Mouse (Mus musculus) liver, embryonic 15.5 days (tissue): Measurements from ENCODE around the gene Ppargc1a. TPM values are rescaled to one million over a fixed set of nuclear protein-coding genes. Genes with fewer than 3 reads are reported as not detected.

Source experiments
- ATAC-seq: fragments of 200-750 bp; cut with Nextera tagmentation; 2 replicates; pipeline ENCODE4 v1.8.0; 2017; ENCODE audit warnings: moderate number of reproducible peaks, mild to moderate bottlenecking, moderate library complexity; ENCODE audit not compliant: insufficient read depth
- H3K27ac ChIP-seq: fragments of 300-500 bp; sonication (generic); replicated peaks from 2 replicates; pipeline ENCODE4 v1.5.1; 2015; ENCODE audit warnings: mild to moderate bottlenecking, inconsistent platforms
- H3K27me3 ChIP-seq: fragments of 300-500 bp; sonication (generic); 2 replicates; pipeline ENCODE4 v1.6.1; 2015; ENCODE audit warnings: mild to moderate bottlenecking, inconsistent platforms
- H3K36me3 ChIP-seq: fragments of 300-500 bp; sonication (generic); replicated peaks from 2 replicates; pipeline ENCODE4 v1.6.1; 2015; ENCODE audit warnings: moderate library complexity, mild to moderate bottlenecking, inconsistent platforms
- H3K4me1 ChIP-seq: fragments of 300-500 bp; sonication (generic); replicated peaks from 2 replicates; pipeline ENCODE4 v1.6.1; 2015; ENCODE audit warnings: inconsistent platforms
- H3K4me2 ChIP-seq: fragments of 300-500 bp; sonication (generic); 2 replicates; pipeline ENCODE4 v1.6.1; 2015; ENCODE audit warnings: moderate library complexity, mild to moderate bottlenecking, inconsistent platforms
- H3K4me3 ChIP-seq: fragments of 300-500 bp; sonication (generic); replicated peaks from 2 replicates; pipeline ENCODE4 v1.5.1; 2015; ENCODE audit warnings: mild to moderate bottlenecking, inconsistent platforms
- H3K9ac ChIP-seq: fragments of 300-500 bp; sonication (generic); 2 replicates; pipeline ENCODE4 v1.6.1; 2015; ENCODE audit warnings: moderate library complexity, mild to moderate bottlenecking, inconsistent platforms
- H3K9me3 ChIP-seq: fragments of 300-500 bp; sonication (generic); replicated peaks from 2 replicates; pipeline ENCODE4 v1.6.1; 2016; ENCODE audit warnings: inconsistent platforms
- WGBS: fragments of 180-500 bp; shearing (Covaris S2); methylation state at CpG from one replicate; pipeline ENCODE4 v1.1.7; 2015; ENCODE audit warnings: mixed read lengths; ENCODE audit not compliant: insufficient replicate concordance; 5-methylcytosine and 5-hydroxymethylcytosine counted together
- polyA plus RNA-seq: library from polyadenylated mRNA; unstranded; fragments of >200 nt; fragmentation: Nextera tagmentation; extraction: Ambion mirVana; gene quantifications from 2 replicates; pipeline ENCODE4 v1.2.1, GENCODE M21; 2015

Ppargc1a gene
- polyA plus RNA-seq, 1 experiment from 2014 or later = 2.7 TPM

DNA sequence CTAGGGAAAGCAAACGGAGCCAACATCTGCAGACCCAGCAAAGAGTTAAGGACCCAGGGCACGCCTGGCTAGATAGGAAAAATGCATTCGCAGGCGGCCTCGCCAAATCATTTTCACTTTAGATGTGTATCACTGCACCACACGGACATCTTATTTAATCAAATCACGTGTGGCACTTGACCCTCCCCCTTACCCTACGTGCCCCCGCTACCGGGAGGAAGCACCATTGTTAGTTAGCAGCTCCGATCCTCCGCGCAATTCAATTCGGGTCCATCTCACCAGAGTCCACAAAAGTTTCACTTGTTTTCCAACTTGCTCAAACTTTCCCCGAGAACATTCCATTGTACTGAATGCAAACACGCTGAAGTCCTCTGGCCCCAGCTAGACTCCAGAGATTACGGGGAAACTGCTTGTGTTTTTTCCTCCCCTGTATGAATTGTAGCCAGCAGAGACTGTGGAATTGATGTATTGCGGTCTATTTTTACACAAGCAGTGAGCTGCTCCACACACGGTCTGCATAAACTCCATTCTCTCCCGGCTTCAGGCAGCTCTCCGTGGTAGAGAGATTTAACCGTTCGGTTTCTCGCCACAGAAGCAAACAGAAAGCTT lies 14.9 kb downstream of the Ppargc1a start:
- no peaks in the 10 kb centered on the region for H3K9me3 ChIP-seq
- WGBS = under 1% methylated on average over 24 of the region's 24 CpGs
- ATAC-seq = peak; percentile 65
- H3K36me3 ChIP-seq = no peaks in the 10 kb centered on the region
- H3K9ac ChIP-seq = 0 out of 2 replicates have a peak overlapping the region, but pooled peaks have one; percentile 8
- peak overlapping the region; percentile 49 for H3K4me2 ChIP-seq
- H3K4me3 ChIP-seq = peak overlapping the region; percentile 53
- H3K27ac ChIP-seq = peak overlapping the region; percentile 42; the same call in 1 of the 2 replicates
- H3K27me3 ChIP-seq = no peaks in the 10 kb centered on the region
- H3K4me1 ChIP-seq = no peaks in the 10 kb centered on the region

DNA sequence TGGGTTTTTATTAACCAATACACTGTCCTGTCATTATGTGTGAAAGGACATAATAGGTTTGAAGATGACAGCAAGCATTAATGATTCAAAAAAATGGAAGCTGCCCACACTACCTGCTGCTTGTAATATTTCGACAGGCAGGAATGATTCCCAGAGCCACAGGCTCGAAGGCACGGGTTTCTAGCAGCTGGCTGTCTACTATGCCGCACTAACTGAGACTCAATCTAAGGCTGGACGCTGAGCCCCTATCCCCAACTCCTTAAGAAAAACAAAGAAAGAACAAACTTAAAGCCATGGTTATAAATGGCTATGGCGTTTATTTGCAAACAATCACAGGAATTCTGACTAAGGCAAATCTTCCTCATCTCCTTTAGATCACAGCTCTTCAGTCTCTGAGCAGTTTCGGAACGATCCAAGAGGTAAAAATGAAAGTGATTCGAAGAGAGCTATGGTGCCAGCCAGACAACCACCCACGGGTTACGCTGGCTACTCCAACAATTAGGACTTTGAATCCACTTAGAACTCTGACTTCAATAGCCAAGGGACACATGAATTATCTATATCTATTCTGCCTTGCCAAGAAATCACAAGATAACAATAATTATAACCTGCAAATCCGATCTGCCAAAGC lies 15.6 kb downstream of the Ppargc1a start:
- peak overlapping the region; percentile 42; the same call in 1 of the 2 replicates for H3K27ac ChIP-seq
- H3K36me3 ChIP-seq = no peaks in the 10 kb centered on the region
- H3K4me2 ChIP-seq = peak overlapping the region; percentile 49
- H3K9ac ChIP-seq = 0 out of 2 replicates have a peak overlapping the region, but pooled peaks have one; percentile 8
- peak overlapping the region; percentile 53 for H3K4me3 ChIP-seq
- WGBS = 10% methylated on average over 12 of the region's 12 CpGs
- no peaks in the 10 kb centered on the region for H3K4me1 ChIP-seq
- no peaks in the 10 kb centered on the region for H3K27me3 ChIP-seq
- ATAC-seq = no peak
- H3K9me3 ChIP-seq = no peaks in the 10 kb centered on the region

DNA sequence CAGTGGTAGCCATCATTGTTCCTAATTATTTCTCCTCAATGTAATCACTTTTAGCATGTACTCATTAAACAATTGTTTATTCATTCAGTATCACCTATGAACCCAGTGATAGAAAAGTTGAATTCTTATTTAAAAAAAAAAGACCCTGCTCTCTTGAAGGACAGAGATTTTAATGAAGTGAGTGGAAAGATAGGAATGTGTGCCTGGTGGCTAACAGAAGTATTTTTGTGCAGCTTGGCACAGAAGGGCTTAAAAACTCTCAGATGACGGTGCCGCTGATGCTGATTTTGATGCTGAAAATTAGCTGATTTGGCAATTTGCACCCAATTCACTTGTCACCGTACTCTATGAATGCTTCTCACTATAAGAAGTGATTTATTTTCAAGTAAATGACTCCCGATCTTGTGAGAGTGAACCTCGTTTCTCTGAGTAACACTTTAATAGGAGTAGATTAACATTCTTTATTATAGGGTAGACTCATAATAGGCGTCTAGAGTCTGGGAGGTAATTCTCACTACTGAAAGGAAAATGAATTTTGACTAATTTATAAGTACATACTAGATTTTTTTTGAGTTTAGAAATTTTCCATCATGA lies 20.0 kb downstream of the Ppargc1a start:
- Histone ChIP-seq H3K9me3 (no peaks in the 10 kb centered on the region), H3K27me3 (no peaks in the 10 kb centered on the region), H3K27ac (no peak overlapping the region), H3K36me3 (no peaks in the 10 kb centered on the region), H3K4me3 (no peak overlapping the region), H3K9ac (no peak overlapping the region), H3K4me2 (no peak overlapping the region), H3K4me1 (0 out of 2 replicates have a peak, but pooled peaks cover 4% of the 10 kb centered on the region)
- WGBS = 68% methylated on average over 6 of the region's 6 CpGs
- ATAC-seq = no peak

GRCm38 (mm10) chr5:51546817-51547216 lies 20.7 kb downstream of the Ppargc1a start:
- H3K9ac ChIP-seq = no peak overlapping the region
- no peaks in the 10 kb centered on the region for H3K9me3 ChIP-seq
- H3K27me3 ChIP-seq = no peaks in the 10 kb centered on the region
- WGBS = 51% methylated on average over 3 of the region's 3 CpGs
- H3K4me2 ChIP-seq = no peak overlapping the region
- no peak overlapping the region for H3K4me3 ChIP-seq
- H3K4me1 ChIP-seq = 0 out of 2 replicates have a peak, but pooled peaks cover 4% of the 10 kb centered on the region
- H3K36me3 ChIP-seq = no peaks in the 10 kb centered on the region
- no peak overlapping the region for H3K27ac ChIP-seq
- no peak for ATAC-seq

DNA sequence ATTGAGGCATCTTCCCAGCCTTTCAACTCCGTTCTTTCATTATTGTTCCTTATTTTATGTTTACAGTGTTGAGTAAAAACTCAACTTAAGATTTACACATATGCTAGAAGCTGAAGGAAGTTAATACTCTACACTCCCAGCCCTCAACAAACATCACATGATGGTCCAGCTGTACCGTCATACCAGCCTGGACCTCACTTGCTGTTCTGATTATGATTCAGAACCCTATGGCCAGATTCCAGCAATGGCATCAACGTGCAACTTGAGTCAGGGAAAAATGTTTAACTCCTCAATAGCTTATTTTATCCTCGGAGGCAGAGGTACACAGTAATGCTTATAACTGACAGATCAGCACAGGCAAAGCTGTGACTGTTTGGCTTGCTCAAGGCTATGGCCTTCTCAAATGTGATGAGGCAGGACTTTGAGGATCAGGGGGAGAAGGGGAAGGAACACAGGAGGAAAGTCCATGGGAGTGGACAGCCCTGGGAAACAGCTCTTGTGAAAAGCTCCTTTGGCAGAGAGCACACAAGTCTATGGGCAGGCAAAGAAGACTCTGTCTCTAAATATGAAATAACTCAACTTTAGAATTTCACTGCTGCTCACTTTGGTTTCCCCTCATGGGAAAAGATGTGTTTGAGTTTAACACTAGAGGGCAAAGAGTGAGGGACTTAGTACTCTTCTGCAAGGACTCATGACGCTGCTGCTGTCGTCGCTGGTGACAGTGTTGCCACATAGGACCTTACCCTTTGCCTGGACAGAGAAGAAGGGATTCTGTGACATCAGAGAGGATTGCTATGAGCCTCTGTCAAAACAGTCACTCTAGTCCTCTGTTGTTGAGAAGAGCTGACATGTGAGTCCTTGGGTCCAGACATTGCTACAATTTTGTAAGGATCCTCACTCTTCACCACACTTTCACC lies 22.1 kb downstream of the Ppargc1a start:
- Histone ChIP-seq H3K4me3 (no peak overlapping the region), H3K9ac (no peak overlapping the region), H3K4me1 (0 out of 2 replicates have a peak, but pooled peaks cover 4% of the 10 kb centered on the region), H3K4me2 (no peak overlapping the region), H3K27ac (no peak overlapping the region), H3K27me3 (no peaks in the 10 kb centered on the region), H3K36me3 (no peaks in the 10 kb centered on the region), H3K9me3 (no peaks in the 10 kb centered on the region)
- WGBS = 47% methylated on average over 7 of the region's 7 CpGs
- ATAC-seq = peak; percentile 67

GRCm38 (mm10) chr5:51544141-51544735 lies 23.3 kb downstream of the Ppargc1a start:
- no peak overlapping the region for H3K9ac ChIP-seq
- no peaks in the 10 kb centered on the region for H3K27me3 ChIP-seq
- no peak overlapping the region for H3K27ac ChIP-seq
- WGBS = 30% methylated on average over 8 of the region's 8 CpGs
- H3K4me2 ChIP-seq = no peak overlapping the region
- H3K4me1 ChIP-seq = 0 out of 2 replicates have a peak, but pooled peaks cover 4% of the 10 kb centered on the region
- no peak for ATAC-seq
- H3K36me3 ChIP-seq = no peaks in the 10 kb centered on the region
- H3K4me3 ChIP-seq = no peak overlapping the region
- H3K9me3 ChIP-seq = no peaks in the 10 kb centered on the region

DNA sequence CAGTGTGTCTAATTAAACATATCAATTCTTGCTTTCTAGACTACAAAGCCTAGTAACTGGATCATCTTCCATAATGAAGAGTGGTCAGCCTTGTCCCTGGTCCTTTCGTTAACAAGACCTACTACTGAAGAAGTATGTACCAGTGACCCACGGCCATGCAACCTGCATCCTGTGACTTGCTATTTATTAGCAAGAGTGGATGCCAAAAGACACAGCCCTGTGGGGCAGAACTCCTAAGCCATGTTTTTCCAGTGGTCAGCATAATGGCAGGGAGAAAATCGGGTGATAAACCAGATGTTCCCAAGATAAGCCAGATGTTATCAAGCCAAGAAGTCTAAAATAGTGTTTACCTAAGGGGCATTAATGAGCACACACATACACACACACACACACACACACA lies 26.0 kb downstream of the Ppargc1a start:
- WGBS = 54% methylated on average over 3 of the region's 3 CpGs
- no peaks in the 10 kb centered on the region for H3K27me3 ChIP-seq
- no peak overlapping the region for H3K27ac ChIP-seq
- H3K9ac ChIP-seq = no peak overlapping the region
- ATAC-seq = no peak
- no peaks in the 10 kb centered on the region for H3K36me3 ChIP-seq
- peaks cover 4% of the 10 kb centered on the region; the same call in 1 of the 2 replicates for H3K4me1 ChIP-seq
- no peak overlapping the region for H3K4me3 ChIP-seq
- no peak overlapping the region for H3K4me2 ChIP-seq
- H3K9me3 ChIP-seq = no peaks in the 10 kb centered on the region

GRCm38 (mm10) chr5:51540816-51541215 lies 26.7 kb downstream of the Ppargc1a start:
- H3K36me3 ChIP-seq = no peaks in the 10 kb centered on the region
- H3K4me1 ChIP-seq = peaks cover 4% of the 10 kb centered on the region; the same call in 1 of the 2 replicates
- H3K27ac ChIP-seq = no peak overlapping the region
- H3K9me3 ChIP-seq = no peaks in the 10 kb centered on the region
- no peak overlapping the region for H3K4me2 ChIP-seq
- 65% methylated on average over 4 of the region's 4 CpGs for WGBS
- no peak overlapping the region for H3K9ac ChIP-seq
- no peak overlapping the region for H3K4me3 ChIP-seq
- no peaks in the 10 kb centered on the region for H3K27me3 ChIP-seq
- no peak for ATAC-seq

DNA sequence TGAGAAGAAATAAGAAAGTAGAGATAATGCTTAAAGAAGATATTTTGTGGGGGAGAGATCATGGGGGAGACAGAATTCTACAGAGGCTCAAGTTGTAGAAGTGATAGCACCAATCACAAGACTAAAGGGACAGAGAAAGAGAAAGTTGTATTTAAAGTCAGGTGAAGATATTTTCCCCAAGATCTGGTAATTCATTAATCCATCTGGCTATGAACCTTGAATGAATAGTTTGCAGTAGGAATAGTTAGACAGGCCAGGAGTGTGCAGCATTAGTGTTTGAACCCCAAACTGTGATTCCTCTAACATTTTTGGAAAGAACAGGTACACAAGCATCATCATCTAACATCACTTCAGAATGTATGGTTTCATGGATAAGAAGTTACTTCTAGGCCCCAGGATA lies 28.0 kb downstream of the Ppargc1a start:
- Histone ChIP-seq H3K9me3 (no peaks in the 10 kb centered on the region), H3K27me3 (no peaks in the 10 kb centered on the region), H3K27ac (no peak overlapping the region), H3K36me3 (no peaks in the 10 kb centered on the region), H3K9ac (no peak overlapping the region), H3K4me3 (no peak overlapping the region), H3K4me1 (no peaks in the 10 kb centered on the region; the same call in 1 of the 2 replicates), H3K4me2 (no peak overlapping the region)
- no peak for ATAC-seq

GRCm38 (mm10) chr5:51538319-51538718 lies 29.2 kb downstream of the Ppargc1a start:
- Histone ChIP-seq H3K4me2 (no peak overlapping the region), H3K9me3 (no peaks in the 10 kb centered on the region), H3K4me3 (no peak overlapping the region), H3K9ac (no peak overlapping the region), H3K36me3 (no peaks in the 10 kb centered on the region), H3K27me3 (no peaks in the 10 kb centered on the region), H3K4me1 (no peaks in the 10 kb centered on the region; the same call in 1 of the 2 replicates), H3K27ac (no peak overlapping the region)
- no peak for ATAC-seq
- WGBS = 57% methylated on average over 6 of the region's 6 CpGs
